Mouse (Mus musculus): ENCODE results near the gene Pdia4.
"Not testable (repeated sequence)": the region's sequence is repeated elsewhere in the genome, so short reads cannot be mapped to it uniquely, and the experiment has no call there.

Pdia4 gene

GRCm38 (mm10) chr6:47811324-47811723 is 1.9 kb downstream of the Pdia4 start:
- DNase-seq (ENCODE audit: low spot score in 2 of 2), result no peak

DNA sequence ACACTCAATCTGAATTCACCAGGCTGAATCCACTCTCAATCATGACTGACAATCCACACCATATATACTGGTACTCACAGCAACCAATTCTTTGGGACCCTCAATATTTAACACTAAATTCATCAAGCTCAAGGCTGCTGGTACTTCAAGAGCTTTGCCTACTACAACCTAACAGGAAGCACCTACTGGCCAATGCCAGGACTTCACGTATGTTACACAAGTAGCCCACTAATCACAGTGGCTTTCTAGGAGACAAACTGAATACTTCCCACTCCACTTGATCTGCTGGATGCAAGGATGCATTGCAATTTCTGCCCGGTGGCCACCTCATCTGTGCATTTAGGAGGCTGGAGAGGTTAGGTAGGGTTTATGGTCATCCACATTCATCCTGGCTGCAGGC is 3.0 kb downstream of the Pdia4 start:
- no peak for DNase-seq (ENCODE audit: low spot score in 2 of 2)

DNA sequence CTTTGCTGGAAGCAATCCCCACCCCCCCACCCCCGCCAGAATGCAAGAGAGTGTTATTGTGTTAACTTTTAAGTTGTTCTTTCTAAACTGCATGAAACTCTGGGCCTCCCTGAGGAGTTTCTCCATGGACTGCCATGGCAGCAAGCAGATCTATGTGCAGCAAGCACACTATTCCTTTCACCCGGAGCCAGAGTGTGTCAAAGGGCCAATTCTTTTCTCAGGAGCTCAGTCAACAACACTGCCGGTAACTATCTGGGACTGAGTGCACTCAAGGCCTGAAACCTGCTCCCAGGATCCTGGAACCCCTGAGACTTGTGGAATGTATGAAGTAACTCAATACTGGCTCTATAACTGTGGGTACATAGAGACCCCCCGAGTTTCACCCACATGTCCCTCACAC is 4.2 kb downstream of the Pdia4 start:
- DNase-seq (ENCODE audit: low spot score in 2 of 2), result no peak

- no peak for DNase-seq (ENCODE audit: low spot score in 2 of 2)
Measured at GRCm38 (mm10) chr6:47808545-47808944, 4.7 kb downstream of the Pdia4 start.

GRCm38 (mm10) chr6:47807419-47807818 is 5.8 kb downstream of the Pdia4 start:
- DNase-seq (ENCODE audit: low spot score in 2 of 2), result peak; percentile 48 to 53

- no peak for DNase-seq (ENCODE audit: low spot score in 2 of 2)
Measured at GRCm38 (mm10) chr6:47805520-47805919, 7.7 kb downstream of the Pdia4 start.

DNA sequence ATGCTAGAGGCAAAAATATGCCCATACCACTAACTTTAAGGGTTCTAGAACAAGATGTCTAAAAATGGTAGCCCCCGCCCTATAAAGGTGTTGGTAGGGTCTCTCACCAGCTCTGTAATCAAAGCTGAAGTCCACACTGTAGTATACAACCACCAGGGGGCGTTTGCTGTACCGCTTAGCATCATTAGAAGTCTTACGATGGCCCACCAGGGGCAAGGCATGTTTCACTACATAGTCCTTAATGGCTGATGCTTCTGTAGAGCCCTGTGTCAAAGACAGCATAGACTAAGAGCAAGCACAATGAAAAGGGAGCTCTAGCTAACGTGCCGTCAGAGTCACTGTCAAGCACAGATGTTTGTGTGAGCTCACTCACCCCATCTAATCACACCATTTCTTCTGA is 14.2 kb downstream of the Pdia4 start:
- peak; percentile 60 to 72 for DNase-seq (ENCODE audit: low spot score in 2 of 2)

DNA sequence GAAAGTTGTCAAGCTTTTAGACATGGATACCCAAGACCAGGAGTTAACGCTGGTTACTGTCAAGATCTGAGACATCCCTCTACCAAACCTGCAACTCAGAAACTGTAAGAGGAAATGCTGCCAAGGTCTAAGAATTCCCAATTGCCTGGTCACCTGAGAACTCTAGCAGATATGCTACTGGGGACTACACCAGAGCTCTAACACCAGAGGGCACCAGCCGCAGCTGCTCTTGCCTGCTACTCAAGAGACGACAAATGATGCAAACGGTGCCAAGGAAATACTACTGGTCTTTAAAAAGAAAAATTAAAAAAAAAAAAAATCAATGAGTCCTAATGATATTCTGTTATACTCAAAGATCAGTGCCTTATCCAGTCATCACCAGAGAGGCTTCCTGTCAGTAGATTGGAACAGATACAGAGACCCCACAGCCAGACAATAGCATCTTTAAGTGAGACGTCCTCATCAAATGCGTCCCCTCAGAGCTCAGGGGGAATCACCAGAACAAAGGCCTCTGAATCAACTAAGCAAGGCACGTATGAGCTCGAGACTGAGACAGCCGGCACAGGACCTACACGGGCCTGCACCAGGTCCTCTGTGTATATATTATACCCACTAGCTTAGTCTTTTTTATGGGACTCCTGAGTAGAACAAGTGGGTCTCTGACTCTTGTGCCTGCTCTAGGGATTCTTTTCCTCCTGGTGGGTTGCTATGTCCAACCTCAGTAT is 19.0 kb downstream of the Pdia4 start:
- no peak for DNase-seq (ENCODE audit: low spot score in 2 of 2)

GRCm38 (mm10) chr6:47793284-47793683 is 19.9 kb downstream of the Pdia4 start:
- DNase-seq (ENCODE audit: low spot score in 2 of 2), result no peak

DNA sequence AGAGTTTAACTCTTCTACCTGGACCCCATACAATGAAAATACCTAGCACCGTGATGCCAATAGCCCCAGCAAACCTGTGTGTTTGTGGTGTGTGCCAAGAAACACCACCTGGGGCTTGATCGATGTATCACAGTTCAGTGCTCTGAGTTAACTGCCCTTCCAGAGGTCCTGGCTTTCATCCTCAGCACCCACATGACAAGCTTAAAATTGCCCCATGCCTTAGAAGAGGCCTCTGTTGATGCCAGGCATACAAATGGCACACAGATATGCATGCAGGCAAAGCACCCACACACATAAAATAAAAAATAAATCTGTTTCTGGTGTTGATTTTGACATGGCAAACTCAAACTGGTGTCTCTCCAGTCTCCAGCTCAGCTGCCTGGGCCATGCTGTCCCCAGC is 20.7 kb downstream of the Pdia4 start:
- no peak for DNase-seq (ENCODE audit: low spot score in 2 of 2)

DNA sequence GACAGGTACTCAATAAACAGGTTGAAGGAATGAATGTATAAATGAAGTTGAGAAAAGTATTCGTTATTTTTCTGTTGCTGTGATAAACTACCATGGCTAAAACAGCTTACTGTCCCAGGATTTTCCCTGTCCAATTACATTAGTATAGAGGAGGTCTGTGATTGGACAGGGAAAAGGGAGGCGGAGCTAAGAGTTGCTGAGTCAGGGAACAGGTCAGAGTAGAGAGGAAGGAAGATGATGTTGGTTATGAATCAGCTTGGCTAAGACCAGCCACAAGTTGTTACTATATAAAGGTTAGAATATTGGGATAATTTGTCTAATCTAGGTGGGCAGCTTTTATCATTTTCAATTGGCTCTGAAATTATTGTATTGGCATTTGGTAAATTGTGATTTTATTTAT is 22.5 kb downstream of the Pdia4 start:
- no peak for DNase-seq (ENCODE audit: low spot score in 2 of 2)

- DNase-seq (ENCODE audit: low spot score in 2 of 2), result no peak
Measured at GRCm38 (mm10) chr6:47788821-47789220, 24.4 kb downstream of the Pdia4 start.

GRCm38 (mm10) chr6:47787941-47788736 is 25.1 kb downstream of the Pdia4 start:
- DNase-seq (ENCODE audit: low spot score in 2 of 2), result peak; percentile 73 to 79

GRCm38 (mm10) chr6:47784707-47785412 is 28.4 kb downstream of the Pdia4 start:
- no peak for DNase-seq (ENCODE audit: low spot score in 2 of 2)

- DNase-seq (ENCODE audit: low spot score in 2 of 2), result peak; percentile 22 to 55
Measured at GRCm38 (mm10) chr6:47781091-47781968, 31.9 kb downstream of the Pdia4 start.

- no peak for DNase-seq (ENCODE audit: low spot score in 2 of 2)
Measured at GRCm38 (mm10) chr6:47780576-47781013, 32.6 kb downstream of the Pdia4 start.

GRCm38 (mm10) chr6:47771760-47772159 is 41.5 kb downstream of the Pdia4 start:
- DNase-seq (ENCODE audit: low spot score in 2 of 2), result peak in 1 of 2 experiments; percentile 16

- peak in 1 of 2 experiments; percentile 0 for DNase-seq (ENCODE audit: low spot score in 2 of 2)
Measured at GRCm38 (mm10) chr6:47771113-47771512, 42.1 kb downstream of the Pdia4 start.

DNA sequence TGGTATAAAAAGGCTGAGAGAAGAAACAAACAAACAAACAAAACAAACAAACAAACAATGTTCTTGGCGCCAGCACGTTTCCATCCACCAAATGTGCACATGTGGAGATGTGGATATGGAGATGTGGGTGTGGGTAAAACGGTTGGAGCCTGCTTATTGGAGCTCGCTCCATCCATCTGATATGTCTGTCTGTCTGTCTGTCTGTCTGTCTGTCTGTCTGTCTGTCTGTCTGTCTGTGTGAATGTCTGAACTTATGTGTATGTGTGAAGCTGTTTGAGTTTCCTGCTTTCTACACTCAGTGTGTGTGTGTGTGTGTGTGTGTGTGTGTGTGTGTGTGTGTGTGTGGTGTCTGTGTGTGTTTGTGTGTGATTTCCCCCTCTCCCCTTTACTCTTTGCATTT is 43.4 kb downstream of the Pdia4 start:
- peak in 1 of 2 experiments; percentile 1 for DNase-seq (ENCODE audit: low spot score in 2 of 2)

DNA sequence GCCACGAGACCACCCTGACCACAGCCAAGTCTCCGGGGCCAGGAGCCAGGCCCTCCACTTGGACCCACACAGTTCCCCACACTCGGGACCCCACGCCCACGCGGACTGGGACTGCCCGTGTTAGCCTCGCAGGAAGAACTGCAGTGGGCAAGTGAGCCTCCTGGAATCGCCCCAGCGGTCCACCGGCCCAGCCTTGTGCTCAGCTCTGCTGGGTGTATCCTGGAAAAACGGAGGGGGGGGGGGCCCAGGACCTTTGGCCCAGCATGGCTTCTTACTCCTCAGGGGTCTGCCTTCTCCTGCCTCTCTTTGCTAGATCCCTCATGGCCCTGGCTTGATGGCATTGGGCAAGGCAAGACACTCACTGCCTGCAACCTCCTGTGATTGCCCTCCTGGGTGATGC is 44.7 kb downstream of the Pdia4 start:
- DNase-seq (ENCODE audit: low spot score in 2 of 2), result not testable (repeated sequence)

- DNase-seq (ENCODE audit: low spot score in 2 of 2), result not testable (repeated sequence)
Measured at GRCm38 (mm10) chr6:47767355-47767754, 45.9 kb downstream of the Pdia4 start.
